8 mouse cellular contexts compared by ENCODE assay signal in genomic region chr2:69722650-69723518, GRCm38 (mm10). TPM values are rescaled to one million over a fixed set of nuclear protein-coding genes. Genes with fewer than 3 reads are reported as not detected.
DNase-seq lines count a peak whose midpoint lies in the region; ATAC-seq and TF ChIP-seq lines count a peak whose summit lies in the region.

No protein-coding gene starts in this region.

- TF ChIP-seq CTCF in C2C12 (IDR thresholded peaks at IDR 0.05; ENCODE audit: control insufficient read depth, insufficient read depth, insufficient read length) = no peak
- TF ChIP-seq CTCF in brain, embryonic 14.5 days (IDR thresholded peaks at IDR 0.05; ENCODE audit: borderline replicate concordance, extremely low read depth, insufficient read depth, insufficient read length) = no peak
- no peak for TF ChIP-seq CTCF in kidney, postnatal 0 days (IDR thresholded peaks at IDR 0.05; ENCODE audit: low read depth)

- H3K79me3 ChIP-seq in C2C12 (ENCODE audit: low read depth) = peaks cover 40% of the 10 kb centered on the region

- H3K36me3 ChIP-seq in C2C12 (ENCODE audit: control insufficient read depth, insufficient read depth) = peaks cover 11% of the 10 kb centered on the region
- peaks cover 6% of the 10 kb centered on the region for H3K36me3 ChIP-seq in erythroblast, embryonic 14.5 days (ENCODE audit: control insufficient read depth)
- H3K36me3 ChIP-seq in heart, embryonic 12.5 days = no peaks in the 10 kb centered on the region
- no peaks in the 10 kb centered on the region for H3K36me3 ChIP-seq in kidney, postnatal 0 days (ENCODE audit: insufficient read depth, low read length)
- H3K36me3 ChIP-seq in liver, embryonic 11.5 days (ENCODE audit: control insufficient read depth, insufficient read depth, low read length) = no peaks in the 10 kb centered on the region
- no peaks in the 10 kb centered on the region; the same call in 1 of the 2 replicates for H3K36me3 ChIP-seq in stomach, embryonic 14.5 days (ENCODE audit: control insufficient read depth, insufficient read depth, low read length)

- peaks cover 24% of the 10 kb centered on the region for H3K4me1 ChIP-seq in erythroblast, embryonic 14.5 days (ENCODE audit: control insufficient read depth)
- peaks cover 7% of the 10 kb centered on the region; the same call in 1 of the 2 replicates for H3K4me1 ChIP-seq in heart, embryonic 12.5 days (replicated peaks)
- H3K4me1 ChIP-seq in kidney, postnatal 0 days (replicated peaks; ENCODE audit: insufficient read depth, low read length) = peaks cover 7% of the 10 kb centered on the region; the same call in 1 of the 2 replicates
- peaks cover 5% of the 10 kb centered on the region; the same call in 1 of the 2 replicates for H3K4me1 ChIP-seq in liver, embryonic 11.5 days (replicated peaks; ENCODE audit: control insufficient read depth, insufficient read depth, low read length)
- peaks cover 7% of the 10 kb centered on the region; the same call in 1 of the 2 replicates for H3K4me1 ChIP-seq in stomach, embryonic 14.5 days (ENCODE audit: control insufficient read depth, insufficient read depth, low read length)

- H3K4me3 ChIP-seq in C2C12 (ENCODE audit: insufficient read depth, poor library complexity, severe bottlenecking) = peak overlapping the region; percentile 92
- peak overlapping the region; percentile 89 for H3K4me3 ChIP-seq in erythroblast, embryonic 14.5 days (replicated peaks)
- peak overlapping the region; percentile 98 for H3K4me3 ChIP-seq in heart, embryonic 12.5 days
- H3K4me3 ChIP-seq in kidney, postnatal 0 days (replicated peaks; ENCODE audit: low read depth, low read length) = peak overlapping the region; percentile 99
- H3K4me3 ChIP-seq in liver, embryonic 11.5 days (ENCODE audit: low read depth, low read length) = peak overlapping the region; percentile 95
- peak overlapping the region; percentile 91 for H3K4me3 ChIP-seq in stomach, embryonic 14.5 days (ENCODE audit: low read depth, low read length)

- no peak; the same call in 1 of the 2 replicates for TF ChIP-seq POLR2A in brain, embryonic 14.5 days (IDR thresholded peaks at IDR 0.05; ENCODE audit: borderline replicate concordance, extremely low read depth, insufficient read depth, insufficient read length, poor library complexity, severe bottlenecking)

- no peaks in the 10 kb centered on the region for H3K9me3 ChIP-seq in erythroblast, embryonic 14.5 days (ENCODE audit: control insufficient read depth, low read length)
- no peaks in the 10 kb centered on the region for H3K9me3 ChIP-seq in heart, embryonic 12.5 days (replicated peaks)
- H3K9me3 ChIP-seq in kidney, postnatal 0 days (replicated peaks; ENCODE audit: low read length) = no peaks in the 10 kb centered on the region
- H3K9me3 ChIP-seq in liver, embryonic 11.5 days (ENCODE audit: control insufficient read depth, low read length) = no peaks in the 10 kb centered on the region
- H3K9me3 ChIP-seq in stomach, embryonic 14.5 days (ENCODE audit: control insufficient read depth, low read depth, low read length) = no peaks in the 10 kb centered on the region

- peak; percentile 95 for ATAC-seq in heart, embryonic 12.5 days (ENCODE audit: insufficient number of reproducible peaks, low FRiP score)
- peak; percentile 96 for ATAC-seq in kidney, postnatal 0 days (replicated peaks; ENCODE audit: low FRiP score, low read depth)
- ATAC-seq in liver, embryonic 11.5 days (replicated peaks; ENCODE audit: low FRiP score) = peak; percentile 91
- peak; percentile 90 for ATAC-seq in stomach, embryonic 14.5 days (ENCODE audit: insufficient number of reproducible peaks, insufficient read depth, low FRiP score, low read depth)

- H3K9ac ChIP-seq in heart, embryonic 12.5 days = peak overlapping the region; percentile 98
- H3K9ac ChIP-seq in kidney, postnatal 0 days (ENCODE audit: low read depth, low read length) = peak overlapping the region; percentile 87
- peak overlapping the region; percentile 92 for H3K9ac ChIP-seq in liver, embryonic 11.5 days (ENCODE audit: low read depth, low read length)
- peak overlapping the region; percentile 87 for H3K9ac ChIP-seq in stomach, embryonic 14.5 days (replicated peaks; ENCODE audit: low read depth, low read length)

- no peaks in the 10 kb centered on the region for H3K27me3 ChIP-seq in C2C12 (ENCODE audit: control insufficient read depth, insufficient read depth, insufficient read length)
- H3K27me3 ChIP-seq in erythroblast, embryonic 14.5 days (ENCODE audit: control insufficient read depth) = peaks cover 30% of the 10 kb centered on the region
- H3K27me3 ChIP-seq in heart, embryonic 12.5 days (replicated peaks) = no peaks in the 10 kb centered on the region; the same call in 1 of the 2 replicates
- H3K27me3 ChIP-seq in kidney, postnatal 0 days (ENCODE audit: insufficient read depth, low read length) = no peaks in the 10 kb centered on the region
- H3K27me3 ChIP-seq in liver, embryonic 11.5 days (replicated peaks; ENCODE audit: control insufficient read depth, insufficient read depth, low read length) = no peaks in the 10 kb centered on the region
- H3K27me3 ChIP-seq in stomach, embryonic 14.5 days (ENCODE audit: control insufficient read depth, insufficient read depth, low read length) = no peaks in the 10 kb centered on the region

- H3K79me2 ChIP-seq in C2C12 (ENCODE audit: control insufficient read depth, insufficient read depth) = peaks cover 51% of the 10 kb centered on the region

- H3ac ChIP-seq in C2C12 (ENCODE audit: control insufficient read depth, insufficient read length, low read depth) = peak overlapping the region; percentile 95

- H3K4me2 ChIP-seq in heart, embryonic 12.5 days = peak overlapping the region; percentile 77
- H3K4me2 ChIP-seq in kidney, postnatal 0 days (ENCODE audit: low read length) = peak overlapping the region; percentile 62
- peak overlapping the region; percentile 72 for H3K4me2 ChIP-seq in liver, embryonic 11.5 days
- H3K4me2 ChIP-seq in stomach, embryonic 14.5 days (replicated peaks; ENCODE audit: low read depth, low read length) = peak overlapping the region; percentile 64

- H3K27ac ChIP-seq in heart, embryonic 12.5 days (ENCODE audit: poor library complexity, severe bottlenecking) = peak overlapping the region; percentile 87
- H3K27ac ChIP-seq in kidney, postnatal 0 days = peak overlapping the region; percentile 92
- peak overlapping the region; percentile 82 for H3K27ac ChIP-seq in liver, embryonic 11.5 days (ENCODE audit: low read depth, low read length)
- H3K27ac ChIP-seq in stomach, embryonic 14.5 days (ENCODE audit: low read length) = peak overlapping the region; percentile 79

- WGBS in heart, embryonic 12.5 days = under 1% methylated on average over 87 of the region's 91 CpGs
- under 1% methylated on average over 89 of the region's 91 CpGs for WGBS in kidney, postnatal 0 days
- WGBS in liver, embryonic 11.5 days = under 1% methylated on average over 86 of the region's 91 CpGs
- under 1% methylated on average over 89 of the region's 91 CpGs for WGBS in stomach, embryonic 14.5 days

- peak; percentile 98 for DNase-seq in brain, embryonic 14.5 days (ENCODE audit: low read depth)
- DNase-seq in kidney, postnatal 0 days (ENCODE audit: low spot score) = peak; percentile 96
- peak; percentile 95 for DNase-seq in liver, embryonic 11.5 days (ENCODE audit: low spot score)
- DNase-seq in naive thymus-derived CD4-positive, alpha-beta T cell, adult 2 months (ENCODE audit: low read depth) = peak; percentile 92

TF ChIP-seq in C2C12, 6 proteins besides CTCF, POLR2A, EP300 and RAD21:
- TF ChIP-seq CEBPB (IDR thresholded peaks at IDR 0.05; ENCODE audit: low read depth) (no peak), MAX (IDR thresholded peaks at IDR 0.05) (peak; percentile 85)
TF ChIP-seq in C2C12: peak in this region for 1.

RNA-seq across cellular contexts. Expression of gene Ppig, which starts 0.5 kb away (rescaled TPM):
- 6.5 TPM for polyA plus RNA-seq in C2C12 (2012; fragmentation: generic; extraction: Trizol)
- 20.4 and 24.2 TPM in 2 replicates for polyA plus RNA-seq in brain, embryonic 14.5 days (2012; rRNA removed)
- 1.9 and 2.5 TPM in 2 replicates for polyA plus RNA-seq in erythroblast, embryonic 14.5 days (2012)
- polyA plus RNA-seq in heart, embryonic 12.5 days (2016; fragmentation: Nextera tagmentation; extraction: Ambion mirVana) = 115 and 120 TPM in 2 replicates
- polyA plus RNA-seq in kidney, postnatal 0 days (2015; fragmentation: Nextera tagmentation; extraction: Ambion mirVana) = 145 and 149 TPM in 2 replicates
- 98.3 and 110 TPM in 2 replicates for polyA plus RNA-seq in liver, embryonic 11.5 days (2014; fragmentation: Nextera tagmentation; extraction: Ambion mirVana)
- 125 and 134 TPM in 2 replicates for polyA plus RNA-seq in stomach, embryonic 14.5 days (2014; fragmentation: Nextera tagmentation; extraction: Ambion mirVana)

RNA-seq across cellular contexts. Expression of gene Fastkd1, which starts 9.6 kb away (rescaled TPM):
- 4.7 TPM for polyA plus RNA-seq in C2C12 (2012; fragmentation: generic; extraction: Trizol)
- polyA plus RNA-seq in brain, embryonic 14.5 days (2012; rRNA removed) = 14.4 and 14.9 TPM in 2 replicates
- polyA plus RNA-seq in erythroblast, embryonic 14.5 days (2012) = 0.01 TPM in 1 of 2 replicates, not detected in the other
- 22.4 and 22.8 TPM in 2 replicates for polyA plus RNA-seq in heart, embryonic 12.5 days (2016; fragmentation: Nextera tagmentation; extraction: Ambion mirVana)
- 10.3 and 11.2 TPM in 2 replicates for polyA plus RNA-seq in kidney, postnatal 0 days (2015; fragmentation: Nextera tagmentation; extraction: Ambion mirVana)
- 16.0 and 17.0 TPM in 2 replicates for polyA plus RNA-seq in liver, embryonic 11.5 days (2014; fragmentation: Nextera tagmentation; extraction: Ambion mirVana)
- 13.3 and 16.9 TPM in 2 replicates for polyA plus RNA-seq in stomach, embryonic 14.5 days (2014; fragmentation: Nextera tagmentation; extraction: Ambion mirVana)

RNA-seq across cellular contexts. Expression of gene Klhl41, which starts 53.0 kb away (rescaled TPM):
- 0.88 TPM for polyA plus RNA-seq in C2C12 (2012; fragmentation: generic; extraction: Trizol)
- 0.38 and 0.44 TPM in 2 replicates for polyA plus RNA-seq in brain, embryonic 14.5 days (2012; rRNA removed)
- not detected in 2 replicates for polyA plus RNA-seq in erythroblast, embryonic 14.5 days (2012)
- polyA plus RNA-seq in heart, embryonic 12.5 days (2016; fragmentation: Nextera tagmentation; extraction: Ambion mirVana) = 16.6 and 17.3 TPM in 2 replicates
- polyA plus RNA-seq in kidney, postnatal 0 days (2015; fragmentation: Nextera tagmentation; extraction: Ambion mirVana) = 0.14 and 0.20 TPM in 2 replicates
- polyA plus RNA-seq in liver, embryonic 11.5 days (2014; fragmentation: Nextera tagmentation; extraction: Ambion mirVana) = 0.22 and 0.75 TPM in 2 replicates
- polyA plus RNA-seq in stomach, embryonic 14.5 days (2014; fragmentation: Nextera tagmentation; extraction: Ambion mirVana) = 0.51 and 0.52 TPM in 2 replicates

Comparison
In these comparisons a context has a peak if more than half of its experiments do, and no peak if none do; other contexts are left out.
1. Peak in every context shown above with its lines: DNase-seq, ATAC-seq, H3K4me3 ChIP-seq and H3K27ac ChIP-seq.